Mouse (Mus musculus) spleen, postnatal 14 days (tissue): ENCODE data around the gene Nhlh1.

Experiments used
- DNase-seq, 2 experiments: peaks; one replicate each; pipeline ENCODE4 v3.0.0; 2021 to 2022; ENCODE audit warnings: low spot score in 2 of 2

The Nhlh1 gene

GRCm38 (mm10) chr1:172016660-172017516 lies 40.5 kb downstream of the Nhlh1 start:
- no peak for DNase-seq

DNA sequence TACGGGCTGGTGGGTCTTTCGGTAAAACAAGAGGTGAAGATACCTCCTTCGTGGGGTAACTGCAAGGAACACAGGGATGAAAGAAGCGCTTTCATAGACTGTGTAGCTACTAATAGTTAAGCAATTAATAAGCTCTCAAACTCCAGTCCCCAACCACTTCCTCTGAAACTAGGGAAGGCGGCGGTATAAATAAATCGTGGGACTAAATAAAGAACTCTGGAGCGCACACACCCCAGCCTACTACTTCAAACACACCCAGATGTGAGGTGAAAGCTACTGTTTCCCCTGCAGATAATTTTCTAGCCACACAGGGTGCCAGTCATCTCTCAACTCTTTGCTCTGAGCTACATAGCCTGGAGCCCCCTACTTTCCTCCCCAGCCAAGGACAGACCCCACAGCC lies 41.3 kb downstream of the Nhlh1 start:
- DNase-seq, result no peak

DNA sequence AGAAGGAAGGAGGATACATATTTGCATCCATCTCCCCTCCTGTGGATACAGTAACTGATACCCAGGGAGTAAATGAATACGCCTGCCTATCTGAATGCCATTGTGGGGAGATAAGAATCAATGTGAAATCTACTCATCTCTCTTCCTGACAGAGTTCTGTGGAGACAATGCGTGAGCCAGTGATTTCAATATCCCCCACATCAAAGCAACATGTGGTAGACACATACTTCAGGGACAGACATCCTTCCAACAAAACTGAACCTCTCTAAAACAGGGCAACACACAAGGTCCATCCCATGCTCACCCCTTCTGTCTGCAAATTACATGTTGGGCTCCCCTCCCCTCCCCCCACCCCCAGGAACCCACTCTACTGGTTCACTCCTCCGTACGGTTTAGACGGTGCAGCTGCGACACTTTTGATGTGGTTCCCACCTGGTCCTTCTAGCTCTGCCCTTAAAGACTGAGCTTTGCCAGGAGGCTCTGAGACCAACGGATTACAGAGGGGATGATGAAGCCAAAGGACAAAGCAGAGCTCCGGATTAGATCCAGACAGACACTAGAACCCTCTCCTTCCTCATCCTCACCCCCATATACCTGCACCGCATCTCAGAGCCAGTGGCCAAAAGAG lies 41.9 kb downstream of the Nhlh1 start:
- no peak for DNase-seq

GRCm38 (mm10) chr1:172014771-172015170 lies 42.6 kb downstream of the Nhlh1 start:
- DNase-seq, result no peak

DNA sequence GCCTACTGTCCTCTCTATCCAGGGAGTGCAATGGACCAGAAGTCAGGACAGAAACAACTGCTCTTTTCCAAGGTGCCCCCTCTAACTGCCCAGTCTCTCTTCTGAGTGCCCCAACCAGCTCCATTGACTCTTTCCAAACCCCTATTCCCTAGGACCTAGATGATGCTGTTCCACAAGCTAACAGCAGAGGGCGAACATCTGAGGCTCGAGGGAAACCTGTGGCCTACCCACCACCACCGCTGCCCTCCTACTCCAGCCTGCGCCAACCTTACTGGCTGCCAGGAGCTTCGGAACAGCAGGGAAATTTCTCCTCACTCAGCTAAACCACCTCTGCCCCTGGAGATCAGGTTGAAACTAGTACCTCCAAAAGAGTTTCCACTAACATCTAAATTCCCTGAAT lies 45.3 kb downstream of the Nhlh1 start:
- DNase-seq, result peak in 1 of 2 experiments; percentile 25

DNA sequence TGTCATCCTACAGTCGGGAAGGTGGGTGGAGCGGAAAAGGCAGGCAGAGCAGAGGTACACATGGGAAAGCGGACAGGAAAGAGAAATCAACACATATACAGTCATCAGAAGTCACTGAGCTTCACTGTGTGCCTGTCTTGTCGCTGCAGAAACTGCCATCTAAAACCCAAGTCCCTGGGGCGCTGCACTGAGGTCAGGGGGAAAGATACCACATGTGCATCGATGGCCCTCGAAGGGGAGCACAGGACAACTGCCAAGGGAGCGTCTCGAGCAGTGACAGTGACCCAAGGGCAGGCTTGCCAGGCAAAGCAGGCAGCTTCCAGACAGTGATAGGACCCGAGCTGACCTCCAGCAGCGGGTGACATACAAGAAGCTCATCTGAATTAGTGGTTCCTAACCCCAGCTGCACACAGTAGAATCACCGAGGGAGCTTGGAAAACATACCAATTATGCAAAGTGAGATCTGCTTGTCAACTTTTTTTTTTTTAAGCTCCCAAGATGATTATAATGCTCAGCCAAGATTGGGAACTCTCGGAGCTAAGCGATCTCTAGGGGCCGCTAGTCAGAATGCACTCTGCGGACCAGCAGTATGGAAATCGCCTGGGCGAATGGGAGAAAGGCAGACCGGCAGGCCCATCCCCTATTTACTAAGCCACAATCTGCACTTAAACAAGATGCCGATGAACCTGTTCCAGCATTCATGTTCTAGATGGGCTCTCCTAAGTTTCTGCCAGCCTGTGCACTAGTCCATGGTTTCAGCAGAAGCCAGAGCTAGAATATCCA lies 47.1 kb downstream of the Nhlh1 start:
- no peak for DNase-seq

GRCm38 (mm10) chr1:172009406-172009805 lies 48.0 kb downstream of the Nhlh1 start:
- no peak for DNase-seq

- no peak for DNase-seq
These were observed 49.0 kb downstream of the Nhlh1 start for GRCm38 (mm10) chr1:172008351-172008750.

DNA sequence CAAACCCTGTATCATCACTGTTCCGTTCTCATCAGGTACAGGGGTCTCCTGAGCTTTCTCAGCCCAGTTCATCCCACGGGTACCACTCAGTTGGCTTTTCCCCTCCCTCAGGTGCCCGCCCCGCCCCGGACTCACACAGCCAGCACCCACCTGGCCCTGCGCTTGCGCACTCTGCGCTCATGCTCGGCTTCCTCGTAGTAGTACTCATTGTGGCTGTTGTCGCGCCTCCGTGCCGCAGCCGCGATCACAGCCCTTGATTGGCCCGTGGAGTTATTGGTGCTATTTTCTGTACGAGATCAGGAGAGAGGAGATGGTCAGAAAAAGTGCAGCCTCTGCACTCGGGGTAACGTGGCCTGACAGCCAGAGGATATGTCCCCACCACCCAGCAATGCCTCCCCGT lies 49.6 kb downstream of the Nhlh1 start:
- no peak for DNase-seq
